Mouse (Mus musculus) lung, adult 2 months (tissue): ENCODE measurements at regions not wholly inside any gene's neighbourhood (a gene's known extent, or its start where the extent isn't known, plus 50 kb on each side); places are given as distances from the start of the nearest gene placed in this dataset.

Experiments
- CTCF ChIP-seq: fragments of 200-500 bp; IDR thresholded peaks from 2 replicates; pipeline ENCODE4 v1.5.1; 2011; ENCODE audit warnings: mild to moderate bottlenecking, low read length, control low read depth; ENCODE audit not compliant: insufficient read depth
- POLR2A ChIP-seq: fragments of 200-500 bp; IDR thresholded peaks from 2 replicates; pipeline ENCODE4 v1.6.1; 2011; ENCODE audit warnings: low read depth, mild to moderate bottlenecking, control low read depth, low read length, borderline replicate concordance; ENCODE audit errors: extremely low read depth

DNA sequence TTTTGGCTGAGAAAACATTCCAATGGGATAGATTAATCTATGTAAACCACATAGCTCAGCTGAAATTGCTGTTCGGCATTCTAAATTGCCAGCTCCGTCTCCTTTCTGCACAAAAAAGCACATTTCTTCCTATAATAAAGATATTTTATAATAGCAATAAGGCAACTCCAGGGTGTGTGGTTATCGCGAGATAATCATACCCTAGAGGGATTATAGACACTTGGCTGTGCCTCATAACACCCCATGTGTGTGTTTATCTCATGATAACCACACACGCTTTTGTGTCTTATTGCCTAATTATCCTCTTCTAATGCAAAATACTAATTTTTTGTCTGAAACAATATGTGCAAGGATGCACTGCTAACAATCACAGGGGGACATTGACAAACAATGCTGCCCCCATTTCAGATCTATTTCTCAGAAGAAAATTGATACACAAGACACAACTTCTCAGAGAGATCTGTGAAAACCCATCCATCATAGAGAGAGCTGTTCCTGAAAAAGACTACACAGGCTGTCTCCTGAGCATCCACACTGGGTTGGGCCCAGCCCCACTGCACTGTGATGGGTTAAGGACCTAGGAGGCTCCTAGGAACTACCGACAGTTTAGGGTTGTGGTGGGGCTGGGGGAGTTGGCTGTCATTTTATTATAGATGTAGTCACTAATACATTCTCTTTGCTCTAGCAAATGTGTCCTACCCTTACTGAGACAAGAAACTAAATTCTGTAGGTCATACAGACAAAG lies 454.7 kb upstream of the BC052040 start:
- TF ChIP-seq POLR2A (no peak), CTCF (no peak)
